Mouse (Mus musculus) lung, embryonic 15.5 days (tissue): ENCODE data around the gene Ifit1. TPM values are rescaled to one million over a fixed set of nuclear protein-coding genes. Genes with fewer than 3 reads are reported as not detected.

Source experiments
- ATAC-seq: fragments of 200-750 bp; cut with Nextera tagmentation; 2 replicates; pipeline ENCODE4 v1.8.0; 2017; ENCODE audit warnings: moderate number of reproducible peaks, borderline replicate concordance; ENCODE audit not compliant: low FRiP score, low TSS enrichment; ENCODE audit errors: extremely low read depth
- H3K27ac ChIP-seq: fragments of 300-500 bp; sonication (generic); 2 replicates; pipeline ENCODE4 v1.5.1; 2015; ENCODE audit warnings: moderate library complexity, mild to moderate bottlenecking, inconsistent platforms
- H3K27me3 ChIP-seq: fragments of 300-500 bp; sonication (generic); 2 replicates; pipeline ENCODE4 v1.6.1; 2015; ENCODE audit warnings: inconsistent platforms
- H3K36me3 ChIP-seq: fragments of 300-500 bp; sonication (generic); 2 replicates; pipeline ENCODE4 v1.6.1; 2015; ENCODE audit warnings: inconsistent platforms
- H3K4me1 ChIP-seq: fragments of 300-500 bp; sonication (generic); 2 replicates; pipeline ENCODE4 v1.6.1; 2015; ENCODE audit warnings: inconsistent platforms
- H3K4me2 ChIP-seq: fragments of 300-500 bp; sonication (generic); 2 replicates; pipeline ENCODE4 v1.6.1; 2015; ENCODE audit warnings: inconsistent platforms, mild to moderate bottlenecking, moderate library complexity
- H3K4me3 ChIP-seq: fragments of 300-500 bp; sonication (generic); 2 replicates; pipeline ENCODE4 v1.5.1; 2015; ENCODE audit warnings: mild to moderate bottlenecking, inconsistent platforms
- H3K9ac ChIP-seq: fragments of 300-500 bp; sonication (generic); 2 replicates; pipeline ENCODE4 v1.6.1; 2015; ENCODE audit warnings: inconsistent platforms
- H3K9me3 ChIP-seq: fragments of 300-500 bp; sonication (generic); 2 replicates; pipeline ENCODE4 v1.6.1; 2016; ENCODE audit warnings: inconsistent platforms
- WGBS: fragments of 180-500 bp; shearing (Covaris S2); methylation state at CpG from one replicate; pipeline ENCODE4 v1.1.7; 2015; 5-methylcytosine and 5-hydroxymethylcytosine counted together
- polyA plus RNA-seq: library from polyadenylated mRNA; unstranded; fragments of >200 nt; fragmentation: Nextera tagmentation; extraction: Ambion mirVana; gene quantifications from 2 replicates; pipeline ENCODE4 v1.2.1, GENCODE M21; 2015

Gene Ifit1
- polyA plus RNA-seq, 1 experiment from 2014 or later: 0.62 TPM

GRCm38 (mm10) chr19:34699300-34699699 is 58.6 kb downstream of the Ifit1 start:
- no peak overlapping the region for H3K9ac ChIP-seq
- WGBS: 88% methylated on average over 2 of the region's 2 CpGs
- no peak overlapping the region for H3K4me3 ChIP-seq
- no peaks in the 10 kb centered on the region for H3K27me3 ChIP-seq
- no peaks in the 10 kb centered on the region for H3K9me3 ChIP-seq
- H3K27ac ChIP-seq: no peak overlapping the region
- ATAC-seq: no peak
- H3K4me1 ChIP-seq: 0 out of 2 replicates have a peak, but pooled peaks cover 10% of the 10 kb centered on the region
- H3K4me2 ChIP-seq: no peak overlapping the region
- H3K36me3 ChIP-seq: no peaks in the 10 kb centered on the region

Other genes with a start within 250 kb of the Ifit1 start
- gene Ch25h, start 165.7 kb upstream of the Ifit1 start, polyA plus RNA-seq: 0.60 and 0.66 TPM in 2 replicates
- gene Lipa, start 113.4 kb upstream of the Ifit1 start, polyA plus RNA-seq: 47.9 and 48.5 TPM in 2 replicates
- gene Ifit2, start 90.2 kb upstream of the Ifit1 start, polyA plus RNA-seq: 12.7 and 12.9 TPM in 2 replicates
- 0.62 and 0.92 TPM in 2 replicates for gene Ifit3, start 57.3 kb upstream of the Ifit1 start, polyA plus RNA-seq
- gene Ifit1bl1, start 38.9 kb upstream of the Ifit1 start, polyA plus RNA-seq: 0.54 and 0.63 TPM in 2 replicates
- gene Ifit3b, start 32.9 kb upstream of the Ifit1 start, polyA plus RNA-seq: 0.18 and 0.32 TPM in 2 replicates
- gene Ifit1bl2, start 128 bp upstream of the Ifit1 start, polyA plus RNA-seq: 0.07 and 0.08 TPM in 2 replicates
- gene Slc16a12, start 106.4 kb downstream of the Ifit1 start, polyA plus RNA-seq: 14.8 TPM in 2 replicates
- 7.8 and 8.8 TPM in 2 replicates for gene Pank1, start 238.6 kb downstream of the Ifit1 start, polyA plus RNA-seq